Mouse (Mus musculus): Measurements from ENCODE around the gene Mthfr.
A peak's percentile ranks its signal among the peaks of the same experiment; 100 is the strongest.

Mthfr gene

GRCm38 (mm10) chr4:148065702-148066400, 27.0 kb downstream of the Mthfr start:
- peak; percentile 92 for DNase-seq

DNA sequence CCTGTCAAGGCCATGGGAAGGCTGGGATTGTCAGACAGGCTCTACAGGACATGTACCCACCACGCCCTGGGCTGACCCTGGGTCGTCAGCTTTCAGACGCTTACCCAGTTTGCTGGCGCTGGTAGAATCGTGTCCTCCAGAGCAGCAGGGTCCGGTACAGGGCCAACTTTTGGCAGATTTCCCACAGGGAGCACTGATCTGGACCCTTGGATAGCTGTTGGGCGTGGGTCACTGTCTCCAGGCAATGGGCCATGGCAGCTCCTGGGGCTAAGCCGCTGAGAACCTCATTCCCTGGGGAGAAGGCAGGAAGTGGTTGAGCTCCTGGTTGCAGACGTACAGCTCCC, 27.5 kb downstream of the Mthfr start:
- DNase-seq = peak; percentile 98

DNA sequence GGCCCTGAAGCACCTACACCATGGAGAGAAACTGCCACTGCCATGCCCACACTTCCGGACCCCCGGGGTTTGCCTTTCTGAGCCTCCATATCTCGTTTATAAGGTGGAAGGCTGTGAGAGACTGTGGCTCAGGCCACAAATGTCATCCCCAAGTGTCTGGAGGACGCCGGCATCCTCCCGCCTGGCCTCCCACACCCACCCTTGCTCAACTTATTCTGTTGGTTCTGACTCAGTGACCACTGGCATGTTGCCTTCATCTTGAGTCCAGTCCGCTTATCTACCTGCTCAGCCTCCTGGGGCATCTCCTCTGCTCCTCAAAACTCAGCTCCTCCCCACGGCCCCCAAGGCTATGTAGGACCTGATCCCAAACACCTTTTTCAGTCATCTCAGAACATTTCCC, 28.5 kb downstream of the Mthfr start:
- DNase-seq = peak; percentile 91

DNA sequence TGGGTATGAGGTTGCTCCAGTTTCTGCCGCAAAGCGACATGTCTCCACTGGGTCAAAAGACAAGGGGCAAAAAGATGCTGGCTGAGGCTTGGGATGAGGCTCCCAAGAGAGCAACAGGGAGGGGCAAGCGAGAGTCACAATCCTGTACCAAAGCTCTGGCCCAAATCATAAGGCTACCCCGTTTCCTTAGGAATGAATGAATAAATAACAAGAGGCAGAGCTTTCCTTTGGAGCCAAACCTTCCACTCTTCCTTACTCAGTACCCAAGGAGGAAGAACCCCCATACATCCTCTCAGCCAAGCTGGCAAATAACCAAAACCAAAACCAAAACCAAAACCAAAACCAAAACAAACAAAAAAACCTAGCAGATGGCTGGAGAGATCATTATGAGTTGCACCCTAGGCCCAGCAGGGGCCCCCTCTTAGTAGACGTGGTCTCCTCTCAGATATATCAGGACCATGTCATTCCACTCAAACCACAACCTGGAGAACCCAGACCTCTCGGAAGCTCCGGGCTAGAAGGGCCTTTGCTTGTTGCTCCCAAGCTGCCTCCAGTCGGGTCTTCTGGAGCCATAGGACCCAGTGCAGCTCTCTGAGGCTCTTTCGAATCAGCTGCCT, 30.8 kb downstream of the Mthfr start:
- DNase-seq = peak; percentile 85

GRCm38 (mm10) chr4:148071508-148071907, 32.6 kb downstream of the Mthfr start:
- peak; percentile 95 for DNase-seq

- DNase-seq = peak; percentile 88
Observed at GRCm38 (mm10) chr4:148074521-148075189, 35.8 kb downstream of the Mthfr start.

DNA sequence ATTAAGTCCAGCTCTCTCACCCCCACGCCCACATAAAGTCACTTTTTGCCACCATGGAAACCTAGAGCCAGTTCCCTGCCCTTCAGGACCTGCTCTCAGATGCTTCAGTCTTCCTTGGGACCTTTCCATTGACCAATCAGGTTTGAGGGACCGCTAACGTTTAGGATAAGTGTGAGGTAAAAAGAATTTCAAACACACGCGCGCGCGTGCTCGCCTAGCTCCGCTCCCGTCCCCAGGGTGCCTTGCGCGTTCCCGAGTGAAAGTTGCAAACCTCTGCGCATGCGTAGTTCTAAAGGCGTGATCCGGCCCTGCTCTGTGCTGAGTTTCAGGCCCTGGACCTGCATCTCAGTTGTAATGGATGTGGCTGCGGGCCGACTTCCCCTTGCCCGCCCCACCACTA, 36.4 kb downstream of the Mthfr start:
- DNase-seq = peak; percentile 99

DNA sequence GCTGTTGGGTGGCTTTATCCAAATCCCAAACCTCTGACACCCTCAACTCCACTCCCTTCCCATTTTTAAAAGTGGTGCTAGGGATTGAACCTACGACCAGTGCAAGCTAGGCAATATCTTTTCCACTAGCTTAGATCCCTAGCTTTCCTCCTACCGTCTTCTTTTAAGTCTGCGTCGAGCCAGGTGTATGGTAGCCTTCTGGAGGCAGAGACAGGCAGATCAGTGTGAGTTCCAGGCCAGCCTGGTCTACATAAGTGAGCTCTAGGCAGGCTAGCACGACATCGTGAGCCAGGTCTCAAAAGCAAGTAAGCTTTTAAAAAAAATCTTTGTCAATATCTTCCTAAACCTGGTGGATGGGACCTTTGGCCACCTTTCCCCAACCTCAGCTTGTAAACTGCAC, 37.0 kb downstream of the Mthfr start:
- DNase-seq = peak; percentile 91

- DNase-seq = no peak
Observed at GRCm38 (mm10) chr4:148079212-148079611, 40.3 kb downstream of the Mthfr start.

GRCm38 (mm10) chr4:148079944-148080596, 41.2 kb downstream of the Mthfr start:
- DNase-seq = peak; percentile 93

GRCm38 (mm10) chr4:148080597-148080973, 41.7 kb downstream of the Mthfr start:
- peak; percentile 87 for DNase-seq

DNA sequence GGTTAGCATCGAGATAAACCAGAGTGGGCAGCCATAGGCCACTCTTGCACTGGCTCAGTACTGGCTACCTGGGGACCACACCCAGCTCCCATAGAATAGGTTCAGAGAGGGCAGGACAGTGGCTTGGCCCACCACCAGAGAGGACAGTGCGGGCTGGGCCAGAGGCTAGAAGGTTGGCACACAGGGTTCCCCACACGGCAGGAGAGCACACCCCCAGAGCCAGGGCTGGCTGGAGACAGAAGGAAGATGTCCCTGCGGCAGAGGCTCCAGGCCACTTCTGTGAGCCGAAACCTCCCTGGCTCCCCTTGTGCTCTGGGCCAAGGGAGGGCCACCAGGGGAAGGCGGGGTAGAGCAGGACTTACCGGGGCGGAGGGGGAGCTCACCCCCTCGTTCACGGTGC, 42.3 kb downstream of the Mthfr start:
- DNase-seq = peak; percentile 92

DNA sequence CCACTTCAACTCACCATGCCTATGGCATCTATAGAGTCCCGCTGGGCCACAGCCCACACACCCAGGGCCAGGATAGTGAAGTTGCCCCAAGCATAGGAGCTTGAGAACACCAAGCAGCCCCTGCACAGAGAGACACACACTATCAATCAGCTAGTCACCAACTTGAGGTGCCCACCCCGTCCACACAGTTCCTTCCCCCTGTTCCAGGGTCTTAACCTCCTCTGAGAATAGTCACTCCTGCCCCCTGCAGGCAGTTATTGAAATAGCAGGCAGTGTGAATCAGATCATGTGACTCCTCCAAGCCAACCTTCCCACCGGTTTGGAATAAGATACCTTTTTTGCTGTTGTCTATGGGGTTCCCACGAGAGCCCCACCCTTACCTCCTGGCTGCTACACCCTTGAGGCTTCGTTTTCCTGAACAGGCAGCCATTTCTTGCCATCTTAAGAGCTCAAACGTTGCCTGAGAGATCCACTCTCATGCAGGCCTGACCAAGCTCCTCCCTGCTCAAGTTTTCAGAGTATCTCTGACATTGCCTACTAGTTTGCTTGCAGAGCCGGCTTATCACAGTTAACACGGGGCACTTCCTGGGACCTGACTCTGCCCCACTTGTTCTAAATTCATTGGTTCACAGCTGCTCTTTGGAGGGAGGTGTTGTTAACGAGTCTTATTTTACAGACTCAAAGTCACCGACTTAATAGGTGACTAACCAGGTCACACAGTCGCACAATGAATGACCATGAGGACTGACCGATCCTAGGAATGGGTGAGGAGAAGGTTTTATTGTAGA, 43.6 kb downstream of the Mthfr start:
- DNase-seq = peak; percentile 95

DNA sequence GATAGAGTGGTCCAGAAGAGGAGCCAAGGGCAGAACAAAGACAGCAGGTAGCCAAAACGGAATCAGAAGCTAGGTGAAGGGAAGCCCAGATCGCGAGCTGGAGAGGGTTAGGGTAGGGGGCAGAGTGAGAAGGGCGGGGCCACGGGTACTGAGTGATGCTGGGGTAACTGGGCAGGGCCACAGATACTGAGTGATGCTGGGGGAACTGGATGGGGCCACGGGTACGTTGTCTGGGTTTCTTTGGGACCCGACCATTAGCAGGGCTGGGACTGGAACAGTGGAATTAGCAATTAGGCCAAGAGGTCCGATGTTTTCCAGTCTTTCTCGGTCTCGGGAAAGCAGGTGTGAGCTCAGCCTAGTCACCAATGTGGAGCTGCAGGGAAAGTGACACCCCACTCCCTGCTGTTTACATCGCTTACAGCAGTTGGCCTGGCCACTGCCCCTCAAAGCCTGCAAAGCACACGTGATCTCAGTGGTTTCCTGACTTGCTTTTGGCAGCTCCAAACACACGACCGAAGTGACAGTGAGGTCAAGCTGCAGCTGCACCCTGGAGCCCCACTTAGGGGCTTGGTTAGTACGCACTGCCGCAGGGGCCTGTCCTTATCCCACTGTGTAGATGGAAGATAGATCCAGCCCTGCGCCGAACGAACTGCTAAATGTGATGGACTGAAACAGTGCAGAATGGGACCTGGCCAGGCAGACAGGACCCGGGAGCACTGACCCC, 44.5 kb downstream of the Mthfr start:
- peak; percentile 98 for DNase-seq

- peak; percentile 98 for DNase-seq
Observed at GRCm38 (mm10) chr4:148084261-148084714, 45.4 kb downstream of the Mthfr start.

GRCm38 (mm10) chr4:148085131-148085906, 46.4 kb downstream of the Mthfr start:
- DNase-seq = peak; percentile 95

DNA sequence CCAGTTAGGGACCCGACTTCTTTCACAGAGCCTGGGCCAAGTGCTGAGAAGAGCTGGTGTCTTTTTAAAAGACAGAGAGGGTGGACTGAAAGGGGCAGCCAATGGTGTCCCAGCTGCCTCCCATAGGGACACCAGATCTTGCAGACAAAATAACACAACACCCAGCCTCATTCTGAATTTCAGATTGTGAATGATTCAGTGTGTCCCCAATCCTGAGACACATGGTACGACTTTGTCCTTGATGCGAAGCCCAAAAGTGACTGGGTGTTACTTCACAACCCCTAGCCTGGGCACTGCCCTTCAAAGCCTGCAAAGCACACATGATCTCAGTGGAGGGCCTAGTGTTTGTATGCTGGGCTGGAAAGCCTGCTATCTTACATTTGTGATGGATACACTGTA, 47.0 kb downstream of the Mthfr start:
- peak; percentile 94 for DNase-seq

- DNase-seq = peak; percentile 97
Observed at GRCm38 (mm10) chr4:148087091-148087906, 48.4 kb downstream of the Mthfr start.

- DNase-seq = peak; percentile 100
Observed at GRCm38 (mm10) chr4:148087907-148088527, 49.1 kb downstream of the Mthfr start, which contains the start of gene Agtrap. Gene Agtrap (minus strand): TSS chr4:148088031.

- peak; percentile 88 for DNase-seq
Observed at GRCm38 (mm10) chr4:148089166-148089565, 50.3 kb downstream of the Mthfr start.

Data from heart, adult 11 months (tissue).